Mouse (Mus musculus) ES-Bruce4 (cell line): ENCODE measurements around the gene Prkd3. TPM values are rescaled to one million over a fixed set of nuclear protein-coding genes. Genes with fewer than 3 reads are reported as not detected.

Experiments
- H3K27ac ChIP-seq: 2 replicates; pipeline ENCODE4 v1.5.1; 2012; ENCODE audit warnings: low read length, inconsistent platforms; ENCODE audit not compliant: insufficient read depth
- H3K27me3 ChIP-seq: 2 replicates; pipeline ENCODE4 v1.6.1; 2012; ENCODE audit warnings: mild to moderate bottlenecking, low read length, inconsistent platforms; ENCODE audit not compliant: control insufficient read depth, poor library complexity, insufficient read depth, severe bottlenecking
- H3K36me3 ChIP-seq: 2 replicates; pipeline ENCODE4 v1.6.1; 2012; ENCODE audit warnings: inconsistent platforms, mild to moderate bottlenecking, low read length, moderate library complexity; ENCODE audit not compliant: control insufficient read depth, poor library complexity, insufficient read depth, severe bottlenecking
- H3K4me1 ChIP-seq: one replicate; pipeline ENCODE4 v1.8.1; 2011; ENCODE audit warnings: low read length; ENCODE audit not compliant: control insufficient read depth, insufficient read depth
- H3K4me3 ChIP-seq: 2 replicates; pipeline ENCODE4 v1.5.1; 2011; ENCODE audit warnings: low read depth, mild to moderate bottlenecking, low read length
- H3K9ac ChIP-seq: 2 replicates; pipeline ENCODE4 v1.6.1; 2012; ENCODE audit warnings: low read depth, mild to moderate bottlenecking, inconsistent platforms; ENCODE audit not compliant: poor library complexity, severe bottlenecking
- H3K9me3 ChIP-seq: replicated peaks from 2 replicates; pipeline ENCODE4 v1.6.1; 2012; ENCODE audit warnings: mild to moderate bottlenecking, low read length, inconsistent platforms; ENCODE audit not compliant: control insufficient read depth, poor library complexity, insufficient read depth, severe bottlenecking
- CTCF ChIP-seq: IDR thresholded peaks from one replicate; pipeline ENCODE4 v1.8.1; 2011; ENCODE audit warnings: low read depth, low read length
- EP300 ChIP-seq: IDR thresholded peaks from 2 replicates; pipeline ENCODE4 v1.6.1; 2011; ENCODE audit warnings: low read depth, low read length; ENCODE audit not compliant: insufficient read depth
- POLR2A ChIP-seq: IDR thresholded peaks from one replicate; pipeline ENCODE4 v1.8.1; 2011; ENCODE audit warnings: low read length; ENCODE audit not compliant: insufficient read depth
- polyA plus RNA-seq: library from polyadenylated mRNA; stranded (reverse); fragments of >200 nt; gene quantifications from 2 replicates; pipeline ENCODE4 v1.2.4, GENCODE M21; 2011; ENCODE audit warnings: low read depth; ENCODE audit not compliant: missing spikeins, insufficient read depth, insufficient read length

The Prkd3 gene
- polyA plus RNA-seq, 1 experiment, result 37.5 TPM

- H3K9ac ChIP-seq, result peak overlapping the region; percentile 24
- no peaks in the 10 kb centered on the region for H3K4me1 ChIP-seq
- no peaks in the 10 kb centered on the region for H3K27me3 ChIP-seq
- H3K9me3 ChIP-seq, result no peaks in the 10 kb centered on the region
- peak overlapping the region; percentile 85 for H3K4me3 ChIP-seq
- TF ChIP-seq EP300, result no peak
- TF ChIP-seq POLR2A, result no peak
- no peak overlapping the region for H3K27ac ChIP-seq
- peaks cover 33% of the 10 kb centered on the region for H3K36me3 ChIP-seq
These were observed 83.3 kb downstream of the Prkd3 start for GRCm38 (mm10) chr17:78937229-78937853.

GRCm38 (mm10) chr17:78936466-78937228 is 84.0 kb downstream of the Prkd3 start, which contains the start of the genes Cebpz and Ndufaf7:
TSS of gene Cebpz (minus strand) at chr17:78937066.
TSS of gene Ndufaf7 (plus strand) at chr17:78937136.
- no peak for TF ChIP-seq CTCF
- TF ChIP-seq POLR2A, result peak; percentile 81
- TF ChIP-seq EP300, result 0 out of 2 replicates have a peak, but pooled peaks have one; percentile 12
- Histone ChIP-seq H3K27ac (no peak within 1 kb of the TSS), H3K27me3 (no peaks in the 10 kb centered on the region)

GRCm38 (mm10) chr17:78935857-78936256 is 84.8 kb downstream of the Prkd3 start:
- H3K9me3 ChIP-seq, result no peaks in the 10 kb centered on the region
- peak overlapping the region; percentile 51 for H3K9ac ChIP-seq
- no peaks in the 10 kb centered on the region for H3K4me1 ChIP-seq
- H3K27me3 ChIP-seq, result no peaks in the 10 kb centered on the region
- H3K27ac ChIP-seq, result no peak overlapping the region
- H3K36me3 ChIP-seq, result peaks cover 47% of the 10 kb centered on the region
- TF ChIP-seq EP300 (no peak), POLR2A (no peak), CTCF (no peak)
- H3K4me3 ChIP-seq, result no peak overlapping the region

More at GRCm38 (mm10) chr17:78936466-78937228, 84.0 kb downstream of the Prkd3 start, which contains the start of the genes Cebpz and Ndufaf7:
- H3K4me3 ChIP-seq, result peak within 1 kb of the TSS; percentile 85
- peak within 1 kb of the TSS; percentile 51 for H3K9ac ChIP-seq
- no peaks in the 10 kb centered on the region for H3K4me1 ChIP-seq
- H3K9me3 ChIP-seq, result no peaks in the 10 kb centered on the region
- H3K36me3 ChIP-seq, result peaks cover 39% of the 10 kb centered on the region

- Histone ChIP-seq H3K4me1 (no peaks in the 10 kb centered on the region), H3K27ac (peak overlapping the region; percentile 13; the same call in 1 of the 2 replicates), H3K4me3 (peak overlapping the region; percentile 21), H3K27me3 (no peaks in the 10 kb centered on the region), H3K36me3 (peaks cover 38% of the 10 kb centered on the region), H3K9me3 (no peaks in the 10 kb centered on the region), H3K9ac (peak overlapping the region; percentile 90)
- no peak for TF ChIP-seq CTCF
- no peak for TF ChIP-seq POLR2A
- TF ChIP-seq EP300, result no peak
These were observed 102.9 kb downstream of the Prkd3 start for GRCm38 (mm10) chr17:78917696-78918095.

- Histone ChIP-seq H3K4me1 (no peaks in the 10 kb centered on the region), H3K27me3 (no peaks in the 10 kb centered on the region), H3K9ac (peak overlapping the region; percentile 90), H3K36me3 (peaks cover 32% of the 10 kb centered on the region), H3K27ac (peak overlapping the region; percentile 93), H3K4me3 (peak overlapping the region; percentile 100), H3K9me3 (no peaks in the 10 kb centered on the region)
- TF ChIP-seq CTCF, result no peak
- TF ChIP-seq EP300, result no peak
- no peak for TF ChIP-seq POLR2A
These were observed 103.7 kb downstream of the Prkd3 start for GRCm38 (mm10) chr17:78916899-78917298.
